Mouse (Mus musculus): ENCODE results near the gene Polr2f.

GRCm38 (mm10) chr15:79139640-79140039, 1.2 kb upstream of the Polr2f start:
- no peak for TF ChIP-seq CTCF (IDR thresholded peaks at IDR 0.05; ENCODE audit: control insufficient read depth, insufficient read depth, insufficient read length)
- TF ChIP-seq MYOD1 (IDR thresholded peaks at IDR 0.05; ENCODE audit: control insufficient read depth, insufficient read length, low read depth), result no peak
- no peak for TF ChIP-seq MAX (IDR thresholded peaks at IDR 0.05)
- TF ChIP-seq MYOG (IDR thresholded peaks at IDR 0.05; ENCODE audit: control insufficient read depth, extremely low read depth, insufficient read length), result no peak
- TF ChIP-seq USF1 (IDR thresholded peaks at IDR 0.05; ENCODE audit: low read depth), result no peak
- no peak for TF ChIP-seq CEBPB (IDR thresholded peaks at IDR 0.05; ENCODE audit: low read depth)
- no peak for TF ChIP-seq FOSL1 (IDR thresholded peaks at IDR 0.05; ENCODE audit: insufficient read depth, low read length, poor library complexity, severe bottlenecking)
